In the genomic region with DNA sequence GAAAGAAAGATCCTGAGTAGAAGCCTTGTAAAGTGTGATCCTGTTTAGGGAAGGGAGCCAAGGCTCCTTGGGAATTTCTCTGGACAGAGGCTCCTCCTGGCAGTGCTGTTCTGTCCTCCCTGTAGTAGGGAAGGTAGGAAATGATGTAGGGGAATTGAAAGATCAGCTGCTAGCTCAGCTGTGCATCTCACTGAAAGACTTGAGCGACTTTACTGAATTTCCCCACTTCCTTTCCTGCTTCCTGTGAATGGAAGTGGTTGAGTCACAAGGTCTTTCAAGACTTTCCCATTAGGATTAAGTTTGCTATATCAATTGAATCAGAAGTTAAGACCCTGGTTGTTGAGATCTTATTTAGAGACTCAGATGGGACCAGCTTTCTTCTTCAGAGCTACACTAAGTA, we compare ENCODE assay signal across 12 mouse cellular contexts. TPM values are rescaled to one million over a fixed set of nuclear protein-coding genes. Genes with fewer than 3 reads are reported as not detected.
A peak's percentile ranks its signal among the peaks of the same experiment; 100 is the strongest.
DNase-seq lines count a peak whose midpoint lies in the region; ATAC-seq and TF ChIP-seq lines count a peak whose summit lies in the region.
"Had no signal": no experiment of that assay in that cellular context is flagged by ENCODE, and none has a peak within 500 bp of the region (broad histone marks: within the 10 kb centered on the region; RNA-seq: fewer than 3 reads in every experiment).

No protein-coding gene starts in this region.

- DNase-seq in heart, embryonic 10.5 days (ENCODE audit: low spot score): no peak
- DNase-seq in heart, adult 8-10 months (ENCODE audit: low spot score): no peak
- no peak for DNase-seq in lung, postnatal 0 days (ENCODE audit: low spot score)
- no peak for DNase-seq in lung, adult 2 months
- DNase-seq in stomach, postnatal 0 days (ENCODE audit: low spot score): no peak
- DNase-seq in left cerebral cortex, adult 9 months (ENCODE audit: low spot score in 2 of 2): no peak
- DNase-seq: spleen, adult 18-20 months had no signal

- WGBS in heart, embryonic 10.5 days: 43% methylated on average over 1 of the region's 1 CpGs
- 17% methylated on average over 1 of the region's 1 CpGs for WGBS in lung, postnatal 0 days
- 3% methylated on average over 1 of the region's 1 CpGs for WGBS in lung, adult 2 months
- WGBS in limb, embryonic 15.5 days: 66% methylated on average over 1 of the region's 1 CpGs
- WGBS in stomach, postnatal 0 days: 23% methylated on average over 1 of the region's 1 CpGs

- TF ChIP-seq EP300 in lung, postnatal 0 days (IDR thresholded peaks at IDR 0.05): no peak
- TF ChIP-seq EP300 in stomach, postnatal 0 days (optimal IDR thresholded peaks at IDR 0.05): no peak

- H3K36me3 ChIP-seq in heart, embryonic 10.5 days: no peaks in the 10 kb centered on the region
- H3K36me3 ChIP-seq in lung, postnatal 0 days (ENCODE audit: insufficient read depth, low read length): no peaks in the 10 kb centered on the region
- no peaks in the 10 kb centered on the region for H3K36me3 ChIP-seq in limb, embryonic 15.5 days
- no peaks in the 10 kb centered on the region for H3K36me3 ChIP-seq in stomach, postnatal 0 days (ENCODE audit: control insufficient read depth, insufficient read depth, low read length)

- H3K9me3 ChIP-seq in heart, embryonic 10.5 days: no peaks in the 10 kb centered on the region
- no peaks in the 10 kb centered on the region for H3K9me3 ChIP-seq in lung, postnatal 0 days (ENCODE audit: low read length)
- no peaks in the 10 kb centered on the region for H3K9me3 ChIP-seq in limb, embryonic 15.5 days
- H3K9me3 ChIP-seq in stomach, postnatal 0 days (ENCODE audit: control insufficient read depth, low read length): no peaks in the 10 kb centered on the region

- peak overlapping the region; percentile 65; the same call in 1 of the 2 replicates for H3K27ac ChIP-seq in heart, embryonic 10.5 days
- H3K27ac ChIP-seq in lung, postnatal 0 days (ENCODE audit: low read length): 0 out of 2 replicates have a peak overlapping the region, but pooled peaks have one; percentile 32
- H3K27ac ChIP-seq in limb, embryonic 15.5 days: peak overlapping the region; percentile 12
- H3K27ac ChIP-seq in stomach, postnatal 0 days (replicated peaks): peak overlapping the region; percentile 77
- H3K27ac ChIP-seq: layer of hippocampus, adult 2 months had no signal

- no peak for TF ChIP-seq POLR2A in lung, adult 2 months (IDR thresholded peaks at IDR 0.05; ENCODE audit: borderline replicate concordance, extremely low read depth, low read depth, low read length)

- no peak for TF ChIP-seq CTCF in lung, postnatal 0 days (IDR thresholded peaks at IDR 0.05)
- no peak for TF ChIP-seq CTCF in lung, adult 2 months (IDR thresholded peaks at IDR 0.05; ENCODE audit: insufficient read depth, low read length)
- no peak for TF ChIP-seq CTCF in stomach, postnatal 0 days (IDR thresholded peaks at IDR 0.05; ENCODE audit: low read depth)

- H3K4me3 ChIP-seq in heart, embryonic 10.5 days: peak overlapping the region; percentile 40; the same call in 1 of the 2 replicates
- no peak overlapping the region for H3K4me3 ChIP-seq in lung, postnatal 0 days (ENCODE audit: low read depth, low read length)
- no peak overlapping the region for H3K4me3 ChIP-seq in lung, adult 2 months (replicated peaks; ENCODE audit: extremely low read depth, low read depth, low read length)
- no peak overlapping the region for H3K4me3 ChIP-seq in limb, embryonic 15.5 days
- H3K4me3 ChIP-seq in stomach, postnatal 0 days (ENCODE audit: low read depth, low read length): no peak overlapping the region
- H3K4me3 ChIP-seq: erythroblast, embryonic 14.5 days; layer of hippocampus, adult 2 months had no signal

- H3K27me3 ChIP-seq in heart, embryonic 10.5 days (ENCODE audit: insufficient read depth, poor library complexity, severe bottlenecking): no peaks in the 10 kb centered on the region
- H3K27me3 ChIP-seq in lung, postnatal 0 days (replicated peaks; ENCODE audit: insufficient read depth, low read length): no peaks in the 10 kb centered on the region
- H3K27me3 ChIP-seq in limb, embryonic 15.5 days: no peaks in the 10 kb centered on the region
- no peaks in the 10 kb centered on the region for H3K27me3 ChIP-seq in stomach, postnatal 0 days (ENCODE audit: control insufficient read depth, insufficient read depth, low read length)

- H3K4me1 ChIP-seq in heart, embryonic 10.5 days: peaks cover 81% of the 10 kb centered on the region
- peaks cover 48% of the 10 kb centered on the region for H3K4me1 ChIP-seq in lung, postnatal 0 days (ENCODE audit: insufficient read depth, low read depth, low read length)
- H3K4me1 ChIP-seq in lung, adult 2 months (ENCODE audit: control insufficient read depth, insufficient read depth, low read length): peaks cover 49% of the 10 kb centered on the region
- peaks cover 39% of the 10 kb centered on the region for H3K4me1 ChIP-seq in limb, embryonic 15.5 days
- peaks cover 35% of the 10 kb centered on the region for H3K4me1 ChIP-seq in stomach, postnatal 0 days (replicated peaks; ENCODE audit: control insufficient read depth, insufficient read depth)

- no peak overlapping the region for H3K9ac ChIP-seq in lung, postnatal 0 days (replicated peaks; ENCODE audit: low read depth)
- no peak overlapping the region for H3K9ac ChIP-seq in limb, embryonic 15.5 days
- H3K9ac ChIP-seq in stomach, postnatal 0 days (ENCODE audit: low read length): no peak overlapping the region

- no peak overlapping the region for H3K4me2 ChIP-seq in lung, postnatal 0 days (replicated peaks; ENCODE audit: low read depth, low read length)
- H3K4me2 ChIP-seq in limb, embryonic 15.5 days: no peak overlapping the region
- H3K4me2 ChIP-seq in stomach, postnatal 0 days (replicated peaks; ENCODE audit: low read depth): no peak overlapping the region

- ATAC-seq in lung, postnatal 0 days: no peak
- no peak for ATAC-seq in limb, embryonic 15.5 days (ENCODE audit: insufficient number of reproducible peaks, low FRiP score, low TSS enrichment, low read depth)
- ATAC-seq in stomach, postnatal 0 days (ENCODE audit: low FRiP score, low TSS enrichment): no peak
- ATAC-seq in megakaryocyte, adult 5-6 weeks (ENCODE audit: poor library complexity, severe bottlenecking): no peak
- ATAC-seq: hindbrain, embryonic 16.5 days had no signal

RNA-seq across cellular contexts. Expression of gene Larp1, which starts 12.2 kb away (rescaled TPM):
- polyA plus RNA-seq in heart, embryonic 10.5 days (2016; fragmentation: Nextera tagmentation; extraction: Ambion mirVana): 18.3 and 21.8 TPM in 2 replicates
- total RNA-seq in heart, adult 8-10 months (2022): 10 to 100 TPM; 61.6 to 70.0 (median 65.1) TPM
- 10.3 and 11.6 TPM in 2 replicates for polyA plus RNA-seq in lung, postnatal 0 days (2015; fragmentation: Nextera tagmentation; extraction: Ambion mirVana)
- polyA plus RNA-seq in lung, adult 2 months (2012; rRNA removed): 26.9 and 34.6 TPM in 2 replicates
- polyA plus RNA-seq in limb, embryonic 15.5 days (2015; fragmentation: Nextera tagmentation; extraction: Ambion mirVana): 16.6 and 18.6 TPM in 2 replicates
- polyA plus RNA-seq in stomach, postnatal 0 days (2015; fragmentation: Nextera tagmentation; extraction: Ambion mirVana): 11.6 and 12.8 TPM in 2 replicates
- total RNA-seq in megakaryocyte, adult 5-6 weeks (2015): 62.3 and 65.1 TPM in 2 replicates
- 29.8 and 38.1 TPM in 2 replicates for total RNA-seq in megakaryocyte, adult 5-6 weeks (2017)

Comparison
In these comparisons a context has a peak if more than half of its experiments do, and no peak if none do; other contexts are left out.
1. H3K27ac ChIP-seq: peak in every context shown above with its lines; median percentile 77 in stomach, postnatal 0 days; 65 in heart, embryonic 10.5 days; 32 in lung, postnatal 0 days; 12 in limb, embryonic 15.5 days.